Mouse (Mus musculus) midbrain, postnatal 0 days (tissue): ENCODE measurements at regions not wholly inside any gene's neighbourhood (a gene's known extent, or its start where the extent isn't known, plus 50 kb on each side); places are given as distances from the start of the nearest gene placed in this dataset.
A peak's percentile ranks its signal among the peaks of the same experiment; 100 is the strongest.

Experiments
- ATAC-seq: fragments of 200-750 bp; cut with Nextera tagmentation; 2 replicates; pipeline ENCODE4 v1.8.0; 2017; ENCODE audit warnings: moderate number of reproducible peaks, mild to moderate bottlenecking, moderate TSS enrichment, moderate library complexity; ENCODE audit not compliant: low FRiP score
- DNase-seq: peaks from one replicate; pipeline ENCODE4 v3.0.0-alpha.2; 2015; ENCODE audit warnings: low spot score
- H3K27ac ChIP-seq: fragments of 300-500 bp; sonication (generic); 2 replicates; pipeline ENCODE4 v1.5.1; 2014; ENCODE audit warnings: low read depth, mild to moderate bottlenecking, low read length, mixed read lengths
- H3K27me3 ChIP-seq: fragments of 300-500 bp; sonication (generic); 2 replicates; pipeline ENCODE4 v1.6.1; 2014; ENCODE audit warnings: low read length, control low read depth, mixed read lengths; ENCODE audit not compliant: insufficient read depth
- H3K36me3 ChIP-seq: fragments of 300-500 bp; sonication (generic); 2 replicates; pipeline ENCODE4 v1.6.1; 2014; ENCODE audit warnings: low read length, control low read depth, mixed read lengths; ENCODE audit not compliant: insufficient read depth
- H3K4me1 ChIP-seq: fragments of 300-500 bp; sonication (generic); 2 replicates; pipeline ENCODE4 v1.6.1; 2014; ENCODE audit warnings: mild to moderate bottlenecking, control low read depth, antibody characterized with exemption, low read length, mixed read lengths; ENCODE audit not compliant: insufficient read depth
- H3K4me2 ChIP-seq: fragments of 300-500 bp; sonication (generic); 2 replicates; pipeline ENCODE4 v1.6.1; 2014; ENCODE audit warnings: low read depth, mild to moderate bottlenecking, low read length, mixed read lengths; ENCODE audit not compliant: poor library complexity, severe bottlenecking
- H3K4me3 ChIP-seq: fragments of 300-500 bp; sonication (generic); 2 replicates; pipeline ENCODE4 v1.5.1; 2014; ENCODE audit warnings: low read depth, mild to moderate bottlenecking, low read length, moderate library complexity
- H3K9ac ChIP-seq: fragments of 300-500 bp; sonication (generic); replicated peaks from 2 replicates; pipeline ENCODE4 v1.6.1; 2014; ENCODE audit warnings: mild to moderate bottlenecking, low read length, moderate library complexity, mixed read lengths; ENCODE audit not compliant: poor library complexity, severe bottlenecking
- H3K9me3 ChIP-seq: fragments of 300-500 bp; sonication (generic); 2 replicates; pipeline ENCODE4 v1.6.1; 2016; ENCODE audit warnings: low read length, control low read depth
- CTCF ChIP-seq: IDR thresholded peaks from 2 replicates; pipeline ENCODE4 v1.5.1; 2016; ENCODE audit warnings: antibody characterized with exemption, mild to moderate bottlenecking
- WGBS: fragments of 180-500 bp; shearing (Covaris S2); extraction: QIAGEN DNeasy Blood & Tissue Kit; methylation state at CpG from one replicate; pipeline ENCODE4 v1.1.7; 2014; 5-methylcytosine and 5-hydroxymethylcytosine counted together

DNA sequence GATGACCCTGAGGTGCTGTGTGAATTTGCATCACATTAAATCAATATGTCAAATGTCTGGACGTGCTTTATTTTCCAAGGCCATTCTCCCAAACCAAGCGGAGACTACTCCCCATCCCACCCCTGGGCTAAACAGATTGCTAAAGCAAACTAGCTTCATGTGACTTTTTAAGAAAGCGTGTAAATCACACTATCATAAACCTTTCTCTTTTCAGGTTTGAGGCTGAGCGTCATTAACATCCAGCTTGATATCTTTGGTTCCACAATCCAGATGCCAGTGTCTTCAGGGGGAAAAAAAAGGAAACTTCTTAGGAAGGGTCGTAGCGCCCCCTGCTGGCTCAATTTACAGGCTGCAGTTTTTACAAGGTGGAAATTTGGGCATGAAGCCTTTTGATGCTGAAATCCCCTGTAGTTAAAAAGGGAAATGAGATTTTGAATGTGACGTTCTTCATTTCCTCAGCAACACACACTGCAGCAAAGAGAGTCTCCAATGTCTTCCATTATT, 105.1 kb upstream of the Nt5e start:
- WGBS, result 17% methylated on average over 7 of the region's 7 CpGs

DNA sequence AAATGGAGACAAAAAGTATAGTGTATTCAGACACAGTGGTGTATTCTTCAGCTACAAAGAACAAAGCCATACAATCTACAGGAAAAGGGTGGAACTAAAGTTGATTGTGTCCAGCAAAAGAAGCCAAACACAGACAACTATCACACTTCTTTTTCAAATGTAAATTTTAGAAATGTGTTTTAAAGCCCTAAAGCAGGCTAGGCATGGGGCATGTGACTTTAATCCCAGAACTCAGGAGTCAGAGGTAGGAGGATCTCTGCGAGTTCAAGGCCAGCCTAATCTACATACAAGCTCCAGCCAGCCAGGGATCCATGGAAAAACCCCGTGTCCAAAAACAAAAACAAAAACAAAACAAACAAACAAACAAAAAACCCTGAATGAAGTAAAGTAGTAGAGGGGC, 89.9 kb upstream of the Nt5e start:
- Histone ChIP-seq H3K4me3 (no peak overlapping the region), H3K9me3 (no peaks in the 10 kb centered on the region), H3K27ac (no peak overlapping the region), H3K36me3 (no peaks in the 10 kb centered on the region), H3K9ac (no peak overlapping the region), H3K4me2 (no peak overlapping the region), H3K4me1 (no peaks in the 10 kb centered on the region), H3K27me3 (peaks cover 5% of the 10 kb centered on the region; the same call in 1 of the 2 replicates)
- no peak for TF ChIP-seq CTCF
- no peak for DNase-seq
- no peak for ATAC-seq
- 65% methylated on average over 2 of the region's 2 CpGs for WGBS

More for the DNA sequence above, 105.1 kb upstream of the Nt5e start:
- H3K27ac ChIP-seq, result no peak overlapping the region
- H3K27me3 ChIP-seq, result no peaks in the 10 kb centered on the region
- no peaks in the 10 kb centered on the region for H3K9me3 ChIP-seq
- H3K4me1 ChIP-seq, result no peaks in the 10 kb centered on the region
- no peak overlapping the region for H3K4me2 ChIP-seq
- H3K4me3 ChIP-seq, result no peak overlapping the region
- peak; percentile 93 for TF ChIP-seq CTCF
- DNase-seq (peak; percentile 89), ATAC-seq (peak; percentile 64; the same call in 1 of the 2 replicates)
- H3K9ac ChIP-seq, result no peak overlapping the region
- H3K36me3 ChIP-seq, result no peaks in the 10 kb centered on the region

DNA sequence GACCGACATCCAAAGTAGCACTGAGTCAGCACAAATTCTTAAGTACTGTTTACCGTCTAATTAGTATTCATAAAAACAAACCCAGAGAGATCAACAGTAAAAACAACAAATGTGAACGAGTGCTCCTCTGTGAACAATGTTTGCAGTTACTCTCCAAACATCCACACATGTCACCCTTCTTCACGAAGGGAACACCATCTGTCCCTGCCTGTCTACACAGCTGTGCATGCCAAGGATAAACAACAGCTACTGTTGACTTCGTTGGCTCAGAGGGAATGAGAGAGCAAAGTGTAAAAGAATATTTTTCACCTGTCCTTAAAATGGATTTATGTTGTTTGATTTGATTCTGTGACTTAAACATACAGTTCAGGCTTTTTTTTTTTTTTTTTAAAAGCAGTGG, 88.7 kb upstream of the Nt5e start:
- H3K27me3 ChIP-seq, result peaks cover 5% of the 10 kb centered on the region; the same call in 1 of the 2 replicates
- no peak overlapping the region for H3K4me3 ChIP-seq
- no peak for ATAC-seq
- no peaks in the 10 kb centered on the region for H3K4me1 ChIP-seq
- WGBS, result 81% methylated on average over 5 of the region's 5 CpGs
- no peaks in the 10 kb centered on the region for H3K36me3 ChIP-seq
- H3K9ac ChIP-seq, result no peak overlapping the region
- no peak overlapping the region for H3K27ac ChIP-seq
- DNase-seq, result no peak
- no peak for TF ChIP-seq CTCF
- H3K4me2 ChIP-seq, result no peak overlapping the region
- no peaks in the 10 kb centered on the region for H3K9me3 ChIP-seq

DNA sequence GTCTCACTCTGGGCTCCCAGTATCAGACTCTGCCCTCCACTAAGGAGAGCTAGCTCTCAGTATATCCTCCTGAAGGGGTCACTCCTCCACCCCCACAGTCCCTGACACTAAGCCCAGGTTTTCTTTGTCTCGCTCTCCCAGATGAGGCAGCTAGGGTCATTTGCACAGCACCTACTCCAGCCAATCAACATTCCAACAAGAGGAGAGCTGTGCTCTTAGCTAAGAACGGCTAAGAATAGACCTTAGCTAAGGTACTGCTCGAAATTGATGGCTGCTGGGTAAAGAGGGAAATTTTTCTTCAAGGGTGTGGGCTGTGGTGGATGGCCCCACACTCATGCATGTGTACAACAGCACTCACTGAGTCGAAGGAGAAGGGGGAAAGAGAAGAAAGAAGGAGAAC, 86.3 kb upstream of the Nt5e start:
- H3K4me2 ChIP-seq, result 0 out of 2 replicates have a peak overlapping the region, but pooled peaks have one; percentile 36
- H3K9ac ChIP-seq, result no peak overlapping the region
- H3K27me3 ChIP-seq, result peaks cover 5% of the 10 kb centered on the region; the same call in 1 of the 2 replicates
- ATAC-seq (no peak), DNase-seq (no peak)
- no peaks in the 10 kb centered on the region for H3K4me1 ChIP-seq
- no peaks in the 10 kb centered on the region for H3K36me3 ChIP-seq
- H3K4me3 ChIP-seq, result no peak overlapping the region
- 25% methylated on average over 4 of the region's 4 CpGs for WGBS
- no peak for TF ChIP-seq CTCF
- H3K27ac ChIP-seq, result no peak overlapping the region
- no peaks in the 10 kb centered on the region for H3K9me3 ChIP-seq

DNA sequence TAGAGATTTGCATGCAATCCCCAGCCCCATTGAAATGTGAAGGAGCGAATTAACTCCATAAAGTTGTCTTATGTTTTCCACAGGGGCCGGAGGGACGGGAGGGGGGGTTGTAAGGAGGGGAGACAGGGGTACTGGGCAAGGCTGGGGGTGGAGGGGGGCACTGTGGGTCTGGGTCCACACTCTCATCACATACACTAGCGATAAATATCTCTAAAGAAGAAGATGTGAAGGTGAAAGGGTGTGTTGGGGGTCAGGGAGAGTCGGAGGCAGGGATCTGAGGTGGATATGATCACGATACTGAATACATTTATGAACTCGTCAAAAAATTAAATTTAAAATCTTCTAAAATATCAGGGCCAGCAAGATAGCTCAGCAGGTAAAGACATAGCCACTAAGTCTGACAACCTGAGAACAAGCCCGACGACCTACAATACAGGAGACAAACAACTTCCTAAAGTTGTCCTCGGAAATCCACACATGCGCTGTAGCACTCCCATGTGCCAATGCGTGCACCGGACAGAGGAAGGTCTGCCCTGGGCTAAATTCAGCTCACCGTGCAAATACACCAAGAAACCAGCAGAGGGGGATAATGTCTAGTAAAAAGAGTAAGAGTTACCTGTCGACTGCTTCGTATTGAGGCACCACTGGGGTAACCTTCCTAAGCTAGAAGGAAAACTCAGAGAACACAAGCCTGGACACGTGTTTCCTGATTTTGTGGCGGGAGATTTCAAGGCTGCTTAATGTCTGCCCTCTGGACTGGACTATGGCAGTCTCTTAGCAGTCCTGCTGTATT, 85.6 kb upstream of the Nt5e start:
- peak overlapping the region; percentile 36 for H3K4me2 ChIP-seq
- no peak overlapping the region for H3K27ac ChIP-seq
- no peak overlapping the region for H3K9ac ChIP-seq
- H3K27me3 ChIP-seq, result peaks cover 5% of the 10 kb centered on the region; the same call in 1 of the 2 replicates
- ATAC-seq (peak; percentile 94), DNase-seq (peak; percentile 91)
- no peaks in the 10 kb centered on the region for H3K4me1 ChIP-seq
- H3K36me3 ChIP-seq, result no peaks in the 10 kb centered on the region
- no peaks in the 10 kb centered on the region for H3K9me3 ChIP-seq
- H3K4me3 ChIP-seq, result peak overlapping the region; percentile 8; the same call in 1 of the 2 replicates
- TF ChIP-seq CTCF, result peak; percentile 89
- WGBS, result 4% methylated on average over 18 of the region's 18 CpGs

DNA sequence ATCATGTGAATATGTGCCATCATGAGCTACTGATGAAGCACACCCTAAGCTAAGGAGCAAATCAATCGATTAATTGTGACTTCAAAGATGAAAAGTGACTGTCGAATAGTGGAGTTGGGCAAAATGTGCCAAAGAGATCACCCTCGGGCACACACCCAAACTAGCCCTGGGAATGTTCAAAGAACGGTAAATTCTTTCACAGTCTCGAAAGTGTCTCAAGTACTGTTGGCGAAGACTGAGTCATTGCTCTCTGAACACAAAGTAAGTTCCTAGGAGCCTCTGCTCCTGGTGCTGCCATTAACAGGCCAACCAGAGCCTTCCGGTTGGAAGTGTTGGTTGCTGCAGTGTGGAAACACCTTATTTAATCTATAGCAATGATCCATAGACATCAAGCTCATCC, 84.5 kb upstream of the Nt5e start:
- TF ChIP-seq CTCF, result no peak
- Histone ChIP-seq H3K9ac (no peak overlapping the region), H3K9me3 (no peaks in the 10 kb centered on the region), H3K27ac (no peak overlapping the region), H3K27me3 (peaks cover 5% of the 10 kb centered on the region; the same call in 1 of the 2 replicates), H3K36me3 (no peaks in the 10 kb centered on the region), H3K4me1 (no peaks in the 10 kb centered on the region), H3K4me3 (no peak overlapping the region), H3K4me2 (no peak overlapping the region)
- WGBS, result 90% methylated on average over 7 of the region's 7 CpGs
- DNase-seq, result no peak
- no peak for ATAC-seq
